Mouse (Mus musculus): ENCODE measurements around the gene Zfp385b.

Gene Zfp385b

GRCm38 (mm10) chr2:77713886-77714285 lies 105.6 kb downstream of the Zfp385b start:
- ATAC-seq (ENCODE audit: insufficient number of reproducible peaks, low FRiP score, low TSS enrichment), result no peak

- no peak for ATAC-seq (ENCODE audit: insufficient number of reproducible peaks, low FRiP score, low TSS enrichment)
Measured at GRCm38 (mm10) chr2:77711751-77712150, 107.7 kb downstream of the Zfp385b start.

- no peak for ATAC-seq (ENCODE audit: insufficient number of reproducible peaks, low FRiP score, low TSS enrichment)
Measured at GRCm38 (mm10) chr2:77709206-77709794, 110.1 kb downstream of the Zfp385b start.

- ATAC-seq (ENCODE audit: insufficient number of reproducible peaks, low FRiP score, low TSS enrichment), result no peak
Measured at GRCm38 (mm10) chr2:77707138-77707537, 112.3 kb downstream of the Zfp385b start.

DNA sequence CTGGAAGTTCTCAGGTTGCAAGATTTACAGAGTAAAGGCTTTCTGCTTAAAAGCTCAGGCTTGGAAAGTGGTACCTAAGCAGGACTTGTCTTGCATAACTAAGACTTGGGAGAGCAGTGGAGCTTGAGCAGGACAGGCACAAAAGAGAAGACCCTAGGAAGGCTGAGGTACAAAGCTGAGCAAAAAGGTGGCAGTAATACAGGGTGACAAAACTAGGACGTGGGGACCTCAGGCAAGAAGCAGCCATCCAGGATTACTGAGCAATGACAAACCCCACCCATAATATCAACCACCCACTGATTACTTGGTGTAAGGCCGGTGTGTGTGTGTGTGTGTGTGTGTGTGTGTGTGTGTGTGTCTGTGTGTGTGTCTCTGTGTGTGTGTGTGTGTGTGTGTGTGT lies 114.0 kb downstream of the Zfp385b start:
- no peak for ATAC-seq (ENCODE audit: insufficient number of reproducible peaks, low FRiP score, low TSS enrichment)

- no peak; the same call in 1 of the 2 replicates for ATAC-seq (ENCODE audit: insufficient number of reproducible peaks, low FRiP score, low TSS enrichment)
Measured at GRCm38 (mm10) chr2:77703080-77703479, 116.4 kb downstream of the Zfp385b start.

- ATAC-seq (ENCODE audit: insufficient number of reproducible peaks, low FRiP score, low TSS enrichment), result no peak
Measured at GRCm38 (mm10) chr2:77691174-77691573, 128.3 kb downstream of the Zfp385b start.

DNA sequence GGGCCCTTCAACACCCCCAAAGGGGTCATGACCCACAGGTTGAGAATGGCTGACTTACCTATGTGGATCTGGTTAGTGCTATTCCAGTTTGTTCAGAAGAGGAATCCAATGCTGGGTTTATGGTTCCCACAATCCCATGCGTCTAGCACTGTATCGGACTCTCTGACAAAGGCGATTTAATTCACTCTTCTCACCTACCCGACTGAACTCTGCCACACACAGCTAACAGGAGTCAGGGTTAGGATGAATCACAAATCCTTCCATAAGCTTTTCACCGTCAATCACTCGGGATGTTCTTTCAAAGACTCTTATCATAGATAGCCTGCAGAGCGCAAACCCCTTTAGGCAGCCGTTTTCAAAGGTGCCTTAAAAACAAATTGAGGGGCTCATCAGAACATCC lies 129.1 kb downstream of the Zfp385b start:
- ATAC-seq (ENCODE audit: insufficient number of reproducible peaks, low FRiP score, low TSS enrichment), result no peak

- no peak for ATAC-seq (ENCODE audit: insufficient number of reproducible peaks, low FRiP score, low TSS enrichment)
Measured at GRCm38 (mm10) chr2:77688651-77689050, 130.8 kb downstream of the Zfp385b start.

- no peak for ATAC-seq (ENCODE audit: insufficient number of reproducible peaks, low FRiP score, low TSS enrichment)
Measured at GRCm38 (mm10) chr2:77684088-77684487, 135.4 kb downstream of the Zfp385b start.

DNA sequence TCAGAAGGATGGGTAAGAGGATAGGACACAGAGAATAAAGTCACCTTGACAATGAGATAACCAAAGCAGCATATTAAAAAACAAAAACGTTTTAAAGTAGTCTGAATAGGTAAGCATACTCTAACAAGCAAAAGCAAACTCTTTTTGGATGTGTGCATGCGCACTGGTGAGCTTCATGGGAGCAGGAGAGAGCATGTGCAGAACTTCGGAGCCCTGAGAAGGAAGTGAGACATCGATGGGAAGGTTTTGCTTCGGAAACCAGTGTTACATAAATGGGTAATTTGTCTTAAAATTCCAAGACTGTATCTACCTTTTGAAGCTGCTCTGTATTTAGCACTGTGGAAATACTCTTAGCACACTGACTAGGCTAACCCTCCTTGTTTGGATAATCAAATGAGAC lies 137.2 kb downstream of the Zfp385b start:
- no peak for ATAC-seq (ENCODE audit: insufficient number of reproducible peaks, low FRiP score, low TSS enrichment)

DNA sequence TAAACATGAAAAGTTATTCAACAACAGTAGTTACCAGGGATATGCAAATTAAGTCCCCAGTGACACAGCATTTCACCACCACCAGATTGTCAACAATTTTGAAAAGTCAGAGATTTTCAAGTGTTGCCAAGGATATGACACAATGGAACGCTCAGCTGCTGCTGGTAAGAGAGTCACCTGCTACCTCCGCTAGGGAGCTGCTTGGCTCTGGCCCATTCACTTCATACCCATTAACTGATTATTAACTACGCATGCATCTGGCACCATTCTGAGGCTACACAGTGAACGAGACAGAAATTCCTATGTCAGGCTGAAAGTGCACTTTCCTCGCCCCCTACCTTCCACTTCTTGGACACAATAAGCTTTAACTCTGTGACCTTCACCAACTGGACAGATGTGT lies 137.7 kb downstream of the Zfp385b start:
- peak; percentile 64 for ATAC-seq (ENCODE audit: insufficient number of reproducible peaks, low FRiP score, low TSS enrichment)

GRCm38 (mm10) chr2:77673770-77674169 lies 145.7 kb downstream of the Zfp385b start:
- ATAC-seq (ENCODE audit: insufficient number of reproducible peaks, low FRiP score, low TSS enrichment), result no peak

- no peak for ATAC-seq (ENCODE audit: insufficient number of reproducible peaks, low FRiP score, low TSS enrichment)
Measured at GRCm38 (mm10) chr2:77672215-77672905, 147.1 kb downstream of the Zfp385b start.

DNA sequence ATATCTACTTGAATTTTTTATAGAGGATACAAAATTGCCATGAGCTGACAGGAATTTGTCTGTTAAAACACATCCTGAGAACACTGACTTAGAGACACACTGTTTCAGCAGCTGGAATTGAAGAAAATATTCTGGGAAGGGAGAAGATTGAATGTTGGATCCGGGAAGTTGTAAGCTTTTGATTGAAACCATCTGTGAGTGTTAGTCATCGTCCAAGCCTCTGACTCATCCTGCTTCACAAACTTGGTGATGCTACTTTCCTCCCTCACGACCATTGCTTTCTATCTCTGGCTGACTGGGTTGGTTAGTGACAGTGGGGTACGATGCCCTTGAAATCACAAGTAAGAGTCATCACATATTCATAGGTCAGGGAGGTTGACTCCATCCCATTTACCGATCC lies 157.3 kb downstream of the Zfp385b start:
- no peak for ATAC-seq (ENCODE audit: insufficient number of reproducible peaks, low FRiP score, low TSS enrichment)

GRCm38 (mm10) chr2:77653686-77654085 lies 165.8 kb downstream of the Zfp385b start:
- no peak for ATAC-seq (ENCODE audit: insufficient number of reproducible peaks, low FRiP score, low TSS enrichment)

DNA sequence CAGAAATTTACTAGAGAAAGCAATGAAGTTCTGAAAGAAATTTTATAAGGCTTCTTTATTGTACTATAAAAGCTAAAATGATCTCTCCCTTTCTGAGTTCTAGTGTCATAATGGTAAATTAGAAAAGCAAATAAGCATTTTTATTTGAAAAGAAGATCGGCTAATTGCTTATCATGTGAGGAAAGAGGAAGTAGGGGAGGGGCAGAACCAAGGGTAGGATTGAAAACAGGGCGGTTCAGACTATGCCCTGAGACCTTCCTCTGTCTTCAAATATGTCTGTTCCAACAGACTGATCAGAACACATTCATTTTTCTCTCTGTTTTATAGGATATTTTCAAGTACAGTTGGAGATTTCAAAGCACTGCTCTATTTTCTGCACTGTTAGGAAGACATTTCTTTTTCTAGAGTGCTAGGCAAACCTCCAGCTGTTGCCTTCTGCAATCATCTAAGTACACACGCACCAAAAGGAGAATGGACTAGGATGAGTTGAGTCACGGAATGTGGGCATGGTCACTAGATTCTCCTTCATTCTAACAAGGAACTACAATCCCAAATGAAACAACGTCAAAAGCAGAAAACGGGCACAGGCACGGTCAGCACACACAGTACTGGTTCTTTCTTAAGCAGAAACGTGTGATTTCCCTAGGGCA lies 177.8 kb downstream of the Zfp385b start:
- no peak for ATAC-seq (ENCODE audit: insufficient number of reproducible peaks, low FRiP score, low TSS enrichment)

GRCm38 (mm10) chr2:77639993-77640392 lies 179.4 kb downstream of the Zfp385b start:
- no peak for ATAC-seq (ENCODE audit: insufficient number of reproducible peaks, low FRiP score, low TSS enrichment)

GRCm38 (mm10) chr2:77631606-77632005 lies 187.8 kb downstream of the Zfp385b start:
- no peak for ATAC-seq (ENCODE audit: insufficient number of reproducible peaks, low FRiP score, low TSS enrichment)

GRCm38 (mm10) chr2:77627622-77628231 lies 191.7 kb downstream of the Zfp385b start:
- ATAC-seq (ENCODE audit: insufficient number of reproducible peaks, low FRiP score, low TSS enrichment), result no peak

DNA sequence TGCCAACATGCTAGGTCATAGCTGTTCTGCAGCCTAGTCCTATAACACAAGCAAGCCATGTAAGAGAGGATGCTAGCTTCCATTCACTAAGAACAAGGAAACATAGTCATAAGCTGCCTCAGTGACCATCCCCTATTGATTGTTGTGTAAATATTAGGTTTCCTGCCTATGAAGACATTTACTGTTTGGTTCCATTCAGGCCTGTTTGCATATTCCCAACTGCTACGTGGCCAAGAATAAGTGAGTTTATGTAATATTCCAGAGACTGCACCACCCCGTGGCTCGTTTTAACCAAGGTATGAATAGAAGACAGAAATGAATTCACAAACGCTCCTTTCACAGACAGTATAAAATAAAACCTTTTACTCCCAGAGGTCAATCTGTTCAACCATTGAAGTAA lies 200.8 kb downstream of the Zfp385b start:
- ATAC-seq (ENCODE audit: insufficient number of reproducible peaks, low FRiP score, low TSS enrichment), result no peak

All from cerebellum, adult (tissue).